Mouse (Mus musculus): Measurements from ENCODE around the gene Hap1.
A peak's percentile ranks its signal among the peaks of the same experiment; 100 is the strongest.
"Not testable (repeated sequence)": the region's sequence is repeated elsewhere in the genome, so short reads cannot be mapped to it uniquely, and the experiment has no call there.

Hap1 gene

GRCm38 (mm10) chr11:100357408-100357807 lies 1.5 kb upstream of the Hap1 start:
- no peak for DNase-seq (ENCODE audit: low read depth in 1 of 2, low spot score in 2 of 2)

- no peak for DNase-seq (ENCODE audit: low read depth in 1 of 2, low spot score in 2 of 2)
These were observed 887 bp upstream of the Hap1 start for GRCm38 (mm10) chr11:100356819-100357211.

- DNase-seq (ENCODE audit: low read depth in 1 of 2, low spot score in 2 of 2): no peak
These were observed 577 bp downstream of the Hap1 start for GRCm38 (mm10) chr11:100355151-100355951.

- DNase-seq (ENCODE audit: low read depth in 1 of 2, low spot score in 2 of 2): no peak
These were observed 3.7 kb downstream of the Hap1 start for GRCm38 (mm10) chr11:100352076-100352857.

- no peak for DNase-seq (ENCODE audit: low read depth in 1 of 2, low spot score in 2 of 2)
These were observed 11.7 kb downstream of the Hap1 start for GRCm38 (mm10) chr11:100344269-100344668.

GRCm38 (mm10) chr11:100335731-100336130 lies 20.2 kb downstream of the Hap1 start:
- DNase-seq (ENCODE audit: low read depth in 1 of 2, low spot score in 2 of 2): no peak

- no peak for DNase-seq (ENCODE audit: low read depth in 1 of 2, low spot score in 2 of 2)
These were observed 21.9 kb downstream of the Hap1 start, which contains the start of gene Gast for GRCm38 (mm10) chr11:100333944-100334457. Gene Gast, plus strand, starts transcription at chr11:100334407.

- no peak for DNase-seq (ENCODE audit: low read depth in 1 of 2, low spot score in 2 of 2)
These were observed 23.0 kb downstream of the Hap1 start for GRCm38 (mm10) chr11:100332766-100333515.

GRCm38 (mm10) chr11:100330816-100331375 lies 25.0 kb downstream of the Hap1 start:
- not testable (repeated sequence) for DNase-seq (ENCODE audit: low read depth in 1 of 2, low spot score in 2 of 2)

- no peak for DNase-seq (ENCODE audit: low read depth in 1 of 2, low spot score in 2 of 2)
These were observed 25.7 kb downstream of the Hap1 start for GRCm38 (mm10) chr11:100330235-100330634.

- no peak for DNase-seq (ENCODE audit: low read depth in 1 of 2, low spot score in 2 of 2)
These were observed 28.2 kb downstream of the Hap1 start for GRCm38 (mm10) chr11:100327761-100328160.

GRCm38 (mm10) chr11:100327316-100327715 lies 28.6 kb downstream of the Hap1 start:
- no peak for DNase-seq (ENCODE audit: low read depth in 1 of 2, low spot score in 2 of 2)

- DNase-seq (ENCODE audit: low read depth in 1 of 2, low spot score in 2 of 2): no peak
These were observed 30.8 kb downstream of the Hap1 start for GRCm38 (mm10) chr11:100325062-100325629.

GRCm38 (mm10) chr11:100323578-100323977 lies 32.4 kb downstream of the Hap1 start:
- peak; percentile 51 to 59 for DNase-seq (ENCODE audit: low read depth in 1 of 2, low spot score in 2 of 2)

GRCm38 (mm10) chr11:100322591-100323258 lies 33.2 kb downstream of the Hap1 start:
- DNase-seq (ENCODE audit: low read depth in 1 of 2, low spot score in 2 of 2): no peak

- DNase-seq (ENCODE audit: low read depth in 1 of 2, low spot score in 2 of 2): not testable (repeated sequence)
These were observed 34.2 kb downstream of the Hap1 start for GRCm38 (mm10) chr11:100321479-100322305.

GRCm38 (mm10) chr11:100320701-100321410 lies 35.1 kb downstream of the Hap1 start:
- not testable (repeated sequence) for DNase-seq (ENCODE audit: low read depth in 1 of 2, low spot score in 2 of 2)

- DNase-seq (ENCODE audit: low read depth in 1 of 2, low spot score in 2 of 2): peak; percentile 96
These were observed 35.7 kb downstream of the Hap1 start for GRCm38 (mm10) chr11:100320172-100320630.
